Mouse (Mus musculus) liver, adult 2 months (tissue): ENCODE results near the gene Irf9. TPM values are rescaled to one million over a fixed set of nuclear protein-coding genes. Genes with fewer than 3 reads are reported as not detected.

Experiments
- DNase-seq: peaks from one replicate; pipeline ENCODE4 v3.0.0-alpha.2; 2011; ENCODE audit warnings: low read depth, low spot score; ENCODE audit errors: extremely low read depth
- H3K27ac ChIP-seq: fragments of 200-500 bp; replicated peaks from 2 replicates; pipeline ENCODE4 v1.5.1; 2012; ENCODE audit warnings: low read depth, mild to moderate bottlenecking, control low read depth, inconsistent platforms, low read length; ENCODE audit not compliant: insufficient read depth
- H3K27me3 ChIP-seq: fragments of 200-500 bp; 2 replicates; pipeline ENCODE4 v1.6.1; 2012; ENCODE audit warnings: mild to moderate bottlenecking, moderate library complexity, low read length, inconsistent platforms; ENCODE audit not compliant: control insufficient read depth, insufficient read depth
- H3K36me3 ChIP-seq: fragments of 200-500 bp; 2 replicates; pipeline ENCODE4 v1.6.1; 2012; ENCODE audit warnings: low read length, inconsistent platforms; ENCODE audit not compliant: control insufficient read depth, insufficient read depth
- H3K4me1 ChIP-seq: fragments of 200-500 bp; 2 replicates; pipeline ENCODE4 v1.6.1; 2011; ENCODE audit warnings: low read length; ENCODE audit not compliant: control insufficient read depth, insufficient read depth
- H3K4me3 ChIP-seq: fragments of 200-500 bp; 2 replicates; pipeline ENCODE4 v1.5.1; 2011; ENCODE audit warnings: low read depth, mild to moderate bottlenecking, control low read depth, low read length, moderate library complexity; ENCODE audit not compliant: insufficient read depth
- H3K79me2 ChIP-seq: fragments of 200-500 bp; 2 replicates; pipeline ENCODE4 v1.6.1; 2012; ENCODE audit warnings: inconsistent platforms, mild to moderate bottlenecking, low read length, moderate library complexity; ENCODE audit not compliant: control insufficient read depth, insufficient read depth
- H3K9ac ChIP-seq: fragments of 200-500 bp; 2 replicates; pipeline ENCODE4 v1.6.1; 2012; ENCODE audit warnings: low read depth, mild to moderate bottlenecking, control low read depth, inconsistent platforms, low read length
- CTCF ChIP-seq: fragments of 200-500 bp; IDR thresholded peaks from 2 replicates; pipeline ENCODE4 v1.5.1; 2011; ENCODE audit warnings: low read depth, low read length, control low read depth
- POLR2A ChIP-seq: fragments of 200-500 bp; IDR thresholded peaks from 2 replicates; pipeline ENCODE4 v1.6.1; 2011; ENCODE audit warnings: low read length, control low read depth; ENCODE audit not compliant: insufficient read depth; ENCODE audit errors: extremely low read depth
- WGBS: fragments of 180-500 bp; shearing (Covaris S2); methylation state at CpG from one replicate; pipeline ENCODE4 v1.1.7; 2018; 5-methylcytosine and 5-hydroxymethylcytosine counted together
- polyA plus RNA-seq: library from polyadenylated mRNA; depleted of rRNA; stranded (reverse); fragments of >200 nt; gene quantifications from 2 replicates; pipeline ENCODE4 v1.2.3, GENCODE M21; 2012
- total RNA-seq: library from RNA; depleted of rRNA; stranded (reverse); fragments of >200 nt; gene quantifications from 2 replicates; pipeline ENCODE4 v1.2.3, GENCODE M21; 2014

Gene Irf9
- total and polyA plus RNA-seq, 2 experiments: 24.2 to 45.0 TPM

DNA sequence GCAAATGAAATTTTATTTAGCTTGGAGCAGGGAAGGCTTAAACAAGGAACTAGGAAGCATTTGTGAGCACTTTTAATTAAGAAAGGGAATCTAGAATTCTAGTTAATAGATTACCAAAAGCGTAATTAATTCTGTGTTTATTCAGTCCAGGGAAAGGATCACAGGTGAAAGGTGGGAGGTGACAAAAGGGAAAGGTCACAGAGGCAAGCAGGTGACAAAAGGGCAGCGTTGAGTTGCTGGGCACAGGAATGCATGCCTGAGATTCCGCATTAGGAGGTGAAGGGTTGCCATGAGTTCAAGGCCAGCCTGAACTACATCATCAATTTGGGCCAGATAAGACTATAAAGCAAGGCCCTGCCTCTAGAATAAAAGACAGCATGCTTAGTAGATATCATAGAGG, 35.9 kb upstream of the Irf9 start:
- H3K36me3 ChIP-seq: peaks cover 62% of the 10 kb centered on the region
- H3K4me1 ChIP-seq: peaks cover 19% of the 10 kb centered on the region
- no peak for TF ChIP-seq CTCF
- TF ChIP-seq POLR2A: no peak
- H3K27ac ChIP-seq: peak overlapping the region; percentile 17; the same call in 1 of the 2 replicates
- WGBS: 24% methylated on average over 3 of the region's 3 CpGs
- peak; percentile 87 for DNase-seq
- peaks cover 3% of the 10 kb centered on the region; the same call in 1 of the 2 replicates for H3K79me2 ChIP-seq
- no peak overlapping the region for H3K9ac ChIP-seq
- no peaks in the 10 kb centered on the region for H3K27me3 ChIP-seq
- H3K4me3 ChIP-seq: no peak overlapping the region

DNA sequence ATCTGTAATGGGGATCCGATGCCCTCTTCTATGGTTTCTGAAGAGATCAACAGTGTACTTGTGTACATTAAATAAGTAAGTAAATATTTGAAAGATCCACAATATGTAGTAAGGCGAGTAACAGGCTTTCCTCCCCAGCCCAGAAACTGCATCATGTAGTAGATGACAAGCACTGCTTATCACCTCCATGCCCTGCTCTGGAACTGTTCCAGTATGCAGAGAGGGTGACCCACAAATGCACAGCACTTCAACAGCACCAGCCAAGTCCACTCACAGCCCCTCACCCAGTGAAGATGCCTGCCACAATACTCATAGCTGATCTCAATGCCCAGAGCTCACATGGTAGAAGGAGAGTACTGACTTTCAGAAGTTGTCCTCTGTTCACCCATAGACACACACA, 32.8 kb upstream of the Irf9 start:
- Histone ChIP-seq H3K27me3 (no peaks in the 10 kb centered on the region), H3K4me3 (no peak overlapping the region), H3K4me1 (peaks cover 16% of the 10 kb centered on the region), H3K9ac (no peak overlapping the region), H3K36me3 (peaks cover 37% of the 10 kb centered on the region), H3K79me2 (no peaks in the 10 kb centered on the region), H3K27ac (0 out of 2 replicates have a peak overlapping the region, but pooled peaks have one; percentile 18)
- 84% methylated on average over 2 of the region's 2 CpGs for WGBS
- no peak for DNase-seq
- TF ChIP-seq POLR2A (no peak), CTCF (no peak)

- Histone ChIP-seq H3K36me3 (peaks cover 27% of the 10 kb centered on the region), H3K4me1 (peaks cover 9% of the 10 kb centered on the region), H3K4me3 (no peak overlapping the region), H3K27ac (peak overlapping the region; percentile 16; the same call in 1 of the 2 replicates), H3K79me2 (0 out of 2 replicates have a peak, but pooled peaks cover 2% of the 10 kb centered on the region), H3K9ac (no peak overlapping the region), H3K27me3 (no peaks in the 10 kb centered on the region)
- no peak for TF ChIP-seq CTCF
- no peak for TF ChIP-seq POLR2A
- peak; percentile 76 for DNase-seq
These were observed 31.6 kb upstream of the Irf9 start for GRCm38 (mm10) chr14:55571760-55572159.

- no peaks in the 10 kb centered on the region for H3K27me3 ChIP-seq
- H3K27ac ChIP-seq: peak within 1 kb of the TSS; percentile 85
- H3K36me3 ChIP-seq: peaks cover under 1% of the 10 kb centered on the region; the same call in 1 of the 2 replicates
- TF ChIP-seq CTCF (no peak), POLR2A (no peak)
- H3K4me3 ChIP-seq: peak within 1 kb of the TSS; percentile 45
- H3K79me2 ChIP-seq: 0 out of 2 replicates have a peak, but pooled peaks cover 8% of the 10 kb centered on the region
- peak; percentile 45 for DNase-seq
- peaks cover 2% of the 10 kb centered on the region for H3K4me1 ChIP-seq
- peak within 1 kb of the TSS; percentile 49 for H3K9ac ChIP-seq
- WGBS: 47% methylated on average over 8 of the region's 8 CpGs
These were observed 28.1 kb upstream of the Irf9 start, which contains the start of gene Fitm1 for GRCm38 (mm10) chr14:55575302-55575701. Gene Fitm1 (plus strand): TSS chr14:55575617.

- Histone ChIP-seq H3K27ac (peak overlapping the region; percentile 85), H3K4me3 (peak overlapping the region; percentile 45), H3K79me2 (0 out of 2 replicates have a peak, but pooled peaks cover 9% of the 10 kb centered on the region), H3K36me3 (peaks cover 5% of the 10 kb centered on the region; the same call in 1 of the 2 replicates), H3K27me3 (no peaks in the 10 kb centered on the region), H3K4me1 (peaks cover 2% of the 10 kb centered on the region), H3K9ac (peak overlapping the region; percentile 49)
- DNase-seq: peak; percentile 69
- TF ChIP-seq POLR2A (no peak), CTCF (no peak)
- WGBS: 49% methylated on average over 13 of the region's 13 CpGs
These were observed 27.7 kb upstream of the Irf9 start for GRCm38 (mm10) chr14:55575711-55576110.

GRCm38 (mm10) chr14:55576376-55576775, 27.0 kb upstream of the Irf9 start:
- DNase-seq: no peak
- Histone ChIP-seq H3K27me3 (no peaks in the 10 kb centered on the region), H3K9ac (peak overlapping the region; percentile 17; the same call in 1 of the 2 replicates), H3K27ac (peak overlapping the region; percentile 85; the same call in 1 of the 2 replicates), H3K4me1 (peaks cover 2% of the 10 kb centered on the region), H3K4me3 (peak overlapping the region; percentile 37; the same call in 1 of the 2 replicates), H3K79me2 (0 out of 2 replicates have a peak, but pooled peaks cover 9% of the 10 kb centered on the region), H3K36me3 (peaks cover 7% of the 10 kb centered on the region; the same call in 1 of the 2 replicates)
- TF ChIP-seq CTCF (no peak), POLR2A (no peak)
- WGBS: 86% methylated on average over 16 of the region's 16 CpGs
